Mouse (Mus musculus) heart, postnatal 14 days (tissue): ENCODE measurements around the gene Gm5901. TPM values are rescaled to one million over a fixed set of nuclear protein-coding genes. Genes with fewer than 3 reads are reported as not detected.

Experiments used
- DNase-seq, 2 experiments: peaks; one replicate each; pipeline ENCODE4 v3.0.0; 2021 to 2022
- intact Hi-C: fragments of 180-260 bp; cut with DNase I; formaldehyde crosslinking; loops from one replicate; pipeline ENCODE4 v1.15.1; 2025
- total RNA-seq, 2 experiments: library from RNA; stranded (reverse); gene quantifications; 2 replicates each; pipeline ENCODE4 v1.2.3; 2021

Gene Gm5901
- total RNA-seq, 2 experiments from 2014 or later, result not detected

DNA sequence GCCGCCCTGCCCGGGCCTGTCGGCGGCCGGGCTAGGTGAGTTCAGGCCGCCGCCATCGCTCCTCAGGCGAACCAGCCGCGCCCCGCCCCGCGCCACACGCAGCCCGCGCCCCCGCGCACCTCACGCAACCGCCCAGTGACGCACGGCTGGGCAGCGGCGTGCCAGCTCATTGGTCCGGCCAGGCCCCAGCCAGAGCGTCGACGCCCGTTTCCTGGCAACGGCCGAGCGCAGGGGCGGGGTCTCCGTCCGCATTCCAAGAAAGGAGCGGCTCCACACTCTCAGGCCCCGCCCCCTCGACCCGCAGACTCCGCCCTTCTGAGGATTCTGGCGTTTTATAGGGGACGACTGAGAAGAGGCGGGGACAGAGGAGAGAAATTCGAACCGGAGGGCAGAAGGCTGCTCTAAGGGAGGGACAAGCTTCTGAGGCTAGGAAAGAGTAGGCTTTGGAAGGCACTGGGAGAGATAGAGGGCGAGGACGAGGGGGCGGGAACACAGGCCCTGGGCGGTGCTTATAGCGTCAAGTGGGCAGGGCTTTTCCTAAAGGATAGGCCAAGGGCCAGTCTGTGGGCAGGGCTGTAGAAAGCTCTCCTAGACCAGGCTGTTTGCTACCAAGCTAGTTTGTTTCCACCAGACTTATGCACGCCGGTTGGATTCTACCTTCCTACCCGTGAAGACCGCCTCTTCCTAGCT, 25.2 kb downstream of the Gm5901 start, which contains the start of gene Fam160a2:
Gene Fam160a2, minus strand, starts transcription at position 120 of the 690 bp plus-strand sequence.
- peak; percentile 100 for DNase-seq
- intact Hi-C loops, result loop anchor here (5.0 kb wide), 1 partner anchor 227 kb away; no protein-coding TSS in a partner anchor

- no peak for DNase-seq
- intact Hi-C loops, result loop anchor here (5.0 kb wide), 1 partner anchor 223 kb away; no protein-coding TSS in a partner anchor
Measured at GRCm38 (mm10) chr7:105404268-105404667, 29.4 kb downstream of the Gm5901 start, which contains the start of gene Cnga4. Cnga4 (plus strand) TSS chr7:105404568.

GRCm38 (mm10) chr7:105406322-105406721, 31.5 kb downstream of the Gm5901 start:
- intact Hi-C loops, result no loop called here

GRCm38 (mm10) chr7:105411874-105412632, 37.2 kb downstream of the Gm5901 start:
- DNase-seq, result peak; percentile 79 to 87
- intact Hi-C loops, result loop anchor here (1.0 to 5.0 kb wide), 3 partner anchors 66 to 240 kb away; no protein-coding TSS in a partner anchor

More at GRCm38 (mm10) chr7:105406322-105406721, 31.5 kb downstream of the Gm5901 start:
- no peak for DNase-seq

GRCm38 (mm10) chr7:105414385-105414784, 39.5 kb downstream of the Gm5901 start:
- no peak for DNase-seq
- intact Hi-C loops, result loop anchor here (5.0 kb wide), 1 partner anchor 242 kb away; no protein-coding TSS in a partner anchor

- intact Hi-C loops, result no loop called here
- DNase-seq, result no peak
Measured at GRCm38 (mm10) chr7:105416529-105416928, 41.7 kb downstream of the Gm5901 start.

- no peak for DNase-seq
- intact Hi-C loops, result no loop called here
Measured at GRCm38 (mm10) chr7:105418106-105418505, 43.3 kb downstream of the Gm5901 start.

DNA sequence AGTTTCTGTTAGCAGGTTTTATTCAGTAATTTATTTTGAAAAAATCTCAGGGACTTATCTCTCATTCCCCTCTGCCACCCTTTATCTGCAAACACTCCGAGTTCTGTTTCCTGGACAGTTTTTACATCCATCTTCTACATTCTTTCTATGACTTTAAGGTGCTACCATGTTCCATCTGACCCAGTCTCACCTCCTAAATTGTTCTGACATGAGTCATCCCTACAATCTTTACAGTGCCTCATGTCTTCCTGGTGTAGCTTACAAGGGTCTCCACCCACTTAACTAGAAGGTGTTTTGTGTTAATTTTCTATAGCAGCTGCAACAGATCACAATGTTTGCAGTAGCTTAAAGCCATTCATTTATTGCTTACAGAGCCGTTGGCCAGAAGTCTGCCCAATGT, 46.1 kb downstream of the Gm5901 start:
- intact Hi-C loops, result no loop called here
- DNase-seq, result no peak

- intact Hi-C loops, result no loop called here
- DNase-seq, result no peak
Measured at GRCm38 (mm10) chr7:105424368-105424767, 49.5 kb downstream of the Gm5901 start.

DNA sequence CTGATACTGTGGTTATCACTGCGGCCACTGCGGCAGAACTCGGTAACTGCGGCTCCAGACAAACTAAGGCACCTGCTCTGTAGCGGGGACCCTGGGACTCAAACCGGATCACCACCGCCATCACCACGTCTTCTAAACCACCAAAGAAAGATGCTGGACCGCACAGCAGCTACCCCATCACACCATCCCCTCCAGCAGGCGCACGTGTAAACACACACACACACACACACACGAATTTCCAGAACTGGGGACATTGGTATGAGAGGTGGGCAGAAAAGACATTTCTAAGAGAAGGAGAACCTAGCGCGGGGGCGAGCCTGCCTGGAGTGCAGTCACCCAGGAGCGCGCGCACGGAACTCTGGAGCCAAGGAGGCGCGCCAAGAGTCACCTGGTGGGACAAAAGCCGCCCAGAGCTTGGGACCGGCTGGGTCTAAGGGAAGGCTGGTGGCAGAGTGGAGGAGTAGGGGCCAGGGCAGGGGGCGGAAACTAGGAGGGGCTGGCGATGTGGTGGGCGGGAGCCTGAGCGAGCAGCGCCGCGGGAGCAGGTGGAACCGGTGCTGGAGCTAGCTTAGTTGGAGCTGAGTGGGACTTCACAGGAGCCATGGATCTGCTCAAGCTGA, 50.7 kb downstream of the Gm5901 start, which contains the start of gene Cckbr:
Gene Cckbr, plus strand, starts transcription at position 308 of the 620 bp plus-strand sequence.
- intact Hi-C loops, result no loop called here
- no peak for DNase-seq

DNA sequence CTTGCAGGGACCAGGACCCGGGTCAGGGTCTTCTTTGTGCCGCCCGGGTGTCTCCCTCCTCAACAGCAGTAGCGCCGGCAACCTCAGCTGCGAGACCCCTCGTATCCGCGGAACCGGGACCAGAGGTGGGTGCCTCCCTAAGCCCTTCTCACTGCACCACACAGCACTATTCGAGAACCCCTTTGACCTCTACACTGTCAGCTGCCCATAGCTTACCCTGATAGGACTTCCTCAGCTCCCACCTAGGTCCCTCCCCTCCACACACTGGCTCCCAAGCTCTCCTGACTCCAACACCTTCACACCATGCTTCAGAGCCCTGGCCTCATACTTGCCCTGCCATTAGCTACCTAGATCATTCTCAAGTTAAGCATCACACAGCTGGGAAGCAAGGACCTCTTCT, 51.2 kb downstream of the Gm5901 start:
- intact Hi-C loops, result no loop called here
- DNase-seq, result no peak

Other genes starting within 250 kb of the Gm5901 start
- not detected for gene Olfr683, start 228.0 kb upstream of the Gm5901 start, total RNA-seq
- not detected for gene Olfr684, start 211.4 kb upstream of the Gm5901 start, total RNA-seq
- gene Olfr685, start 189.0 kb upstream of the Gm5901 start, total RNA-seq, result not detected
- gene Olfr686, start 167.6 kb upstream of the Gm5901 start, total RNA-seq, result not detected
- gene Olfr688, start 86.9 kb upstream of the Gm5901 start, total RNA-seq, result not detected
- not detected for gene Olfr689, start 63.9 kb upstream of the Gm5901 start, total RNA-seq
- not detected for gene Olfr690, start 40.9 kb upstream of the Gm5901 start, total RNA-seq
- not detected for gene Olfr691, start 32.8 kb upstream of the Gm5901 start, total RNA-seq
- not detected for gene Olfr692, start 6.8 kb upstream of the Gm5901 start, total RNA-seq
- 10 to 100 TPM; 19.5 to 25.2 TPM for gene Fam160a2, start 25.0 kb downstream of the Gm5901 start, total RNA-seq
- gene Cnga4, start 29.5 kb downstream of the Gm5901 start, total RNA-seq, result under 1 TPM in 1 of 2 experiments, not detected in 1; 0.10 TPM
- not detected for gene Cckbr, start 50.7 kb downstream of the Gm5901 start, total RNA-seq
- 10 to 100 TPM; 31.4 to 35.5 TPM for gene Cavin3, start 107.3 kb downstream of the Gm5901 start, total RNA-seq
- gene Smpd1, start 179.3 kb downstream of the Gm5901 start, total RNA-seq, result 100 to 1,000 TPM; 128 to 133 TPM
- 10 to 100 TPM; 80.5 to 86.5 TPM for gene Apbb1, start 206.6 kb downstream of the Gm5901 start, total RNA-seq
- under 1 TPM in 1 of 2 experiments, not detected in 1; 0.48 TPM for gene Hpx, start 225.1 kb downstream of the Gm5901 start, total RNA-seq